Mouse (Mus musculus): Measurements from ENCODE around the gene Ak2.

- peak; percentile 35 for TF ChIP-seq MAX (IDR thresholded peaks at IDR 0.05)
- no peak for TF ChIP-seq CTCF (IDR thresholded peaks at IDR 0.05; ENCODE audit: control insufficient read depth, insufficient read depth, insufficient read length)
Measured at GRCm38 (mm10) chr4:128969607-128970416, 21.9 kb upstream of the Ak2 start.

Data from C2C12 (cell line).